Mouse (Mus musculus) heart, adult 2 months (tissue): Measurements from ENCODE around the gene Ndufv3.

Experiments used
- CTCF ChIP-seq: fragments of 200-600 bp; IDR thresholded peaks from 2 replicates; pipeline ENCODE4 v1.8.1; 2022; ENCODE audit warnings: antibody characterized with exemption, mild to moderate bottlenecking, moderate library complexity
- EP300 ChIP-seq: fragments of 200-500 bp; IDR thresholded peaks from 2 replicates; pipeline ENCODE4 v1.6.1; 2011; ENCODE audit warnings: low read depth, low read length, control low read depth; ENCODE audit not compliant: insufficient read depth
- POLR2A ChIP-seq: fragments of 200-500 bp; IDR thresholded peaks from 2 replicates; pipeline ENCODE4 v1.6.1; 2011; ENCODE audit warnings: mild to moderate bottlenecking, low read depth, low read length, control low read depth; ENCODE audit not compliant: insufficient read depth

- TF ChIP-seq POLR2A = no peak
- TF ChIP-seq EP300 = no peak
- no peak for TF ChIP-seq CTCF
Measured at GRCm38 (mm10) chr17:31474388-31474787, 45.5 kb upstream of the Ndufv3 start.
